In genomic region chr12:86867271-86868223, GRCm38 (mm10) we compare ENCODE assay signal across 8 mouse cellular contexts. TPM values are rescaled to one million over a fixed set of nuclear protein-coding genes. Genes with fewer than 3 reads are reported as not detected.
A peak's percentile ranks its signal among the peaks of the same experiment; 100 is the strongest.
DNase-seq lines count a peak whose midpoint lies in the region; ATAC-seq and TF ChIP-seq lines count a peak whose summit lies in the region.

No protein-coding gene starts in this region.

- no peak overlapping the region for H3K4me2 ChIP-seq in midbrain, postnatal 0 days (ENCODE audit: low read depth, low read length, poor library complexity, severe bottlenecking)
- no peak overlapping the region for H3K4me2 ChIP-seq in heart, embryonic 14.5 days (ENCODE audit: low read length)
- peak overlapping the region; percentile 17; the same call in 1 of the 2 replicates for H3K4me2 ChIP-seq in stomach, embryonic 15.5 days

- no peak for ATAC-seq in midbrain, postnatal 0 days (ENCODE audit: low FRiP score)
- ATAC-seq in heart, embryonic 14.5 days (ENCODE audit: insufficient number of reproducible peaks, insufficient read depth, low FRiP score, low read depth) = peak; percentile 51; the same call in 1 of the 2 replicates
- peak; percentile 78 for ATAC-seq in stomach, embryonic 15.5 days (ENCODE audit: insufficient read depth, low FRiP score, low read depth)

- H3K27ac ChIP-seq in midbrain, embryonic 10.5 days (replicated peaks) = peak overlapping the region; percentile 64; the same call in 1 of the 2 replicates
- no peak overlapping the region for H3K27ac ChIP-seq in midbrain, postnatal 0 days (ENCODE audit: low read depth, low read length)
- H3K27ac ChIP-seq in cortical plate, adult 2 months (ENCODE audit: insufficient read depth, low read length) = peak overlapping the region; percentile 54
- H3K27ac ChIP-seq in heart, embryonic 14.5 days (replicated peaks in 1 of 2; ENCODE audit: control insufficient read depth in 1 of 2, insufficient read depth in 1 of 2, low read depth in 2 of 2, low read length in 2 of 2) = peak overlapping the region; percentile 65 to 68
- peak overlapping the region; percentile 81 for H3K27ac ChIP-seq in stomach, embryonic 15.5 days

- no peak for TF ChIP-seq CTCF in midbrain, postnatal 0 days (IDR thresholded peaks at IDR 0.05)
- TF ChIP-seq CTCF in cortical plate, adult 2 months (IDR thresholded peaks at IDR 0.05; ENCODE audit: extremely low read depth, insufficient read depth, low read length) = no peak

- no peaks in the 10 kb centered on the region for H3K27me3 ChIP-seq in midbrain, embryonic 10.5 days (ENCODE audit: low read depth, poor library complexity, severe bottlenecking)
- no peaks in the 10 kb centered on the region for H3K27me3 ChIP-seq in midbrain, postnatal 0 days (ENCODE audit: insufficient read depth, low read length)
- no peaks in the 10 kb centered on the region for H3K27me3 ChIP-seq in heart, embryonic 14.5 days (ENCODE audit: control insufficient read depth, insufficient read depth, low read length)
- H3K27me3 ChIP-seq in stomach, embryonic 15.5 days (replicated peaks) = no peaks in the 10 kb centered on the region

- peaks cover 18% of the 10 kb centered on the region for H3K4me1 ChIP-seq in midbrain, embryonic 10.5 days
- no peaks in the 10 kb centered on the region; the same call in 1 of the 2 replicates for H3K4me1 ChIP-seq in midbrain, postnatal 0 days (ENCODE audit: insufficient read depth, low read length)
- H3K4me1 ChIP-seq in cortical plate, adult 2 months (ENCODE audit: control insufficient read depth, insufficient read depth, low read length) = 0 out of 2 replicates have a peak, but pooled peaks cover 2% of the 10 kb centered on the region
- H3K4me1 ChIP-seq in heart, embryonic 14.5 days (ENCODE audit: control insufficient read depth in 2 of 2, insufficient read depth in 2 of 2, low read length in 2 of 2) = peaks cover 19 to 24% of the 10 kb centered on the region in 2 experiments
- peaks cover 7% of the 10 kb centered on the region for H3K4me1 ChIP-seq in stomach, embryonic 15.5 days

- H3K4me3 ChIP-seq in midbrain, embryonic 10.5 days = no peak overlapping the region
- H3K4me3 ChIP-seq in midbrain, postnatal 0 days (ENCODE audit: low read depth, low read length) = no peak overlapping the region
- H3K4me3 ChIP-seq in cortical plate, adult 2 months (ENCODE audit: insufficient read depth, low read length) = no peak overlapping the region
- no peak overlapping the region for H3K4me3 ChIP-seq in heart, embryonic 14.5 days (ENCODE audit: control insufficient read depth in 1 of 2, insufficient read depth in 1 of 2, low read depth in 1 of 2, low read length in 2 of 2)
- H3K4me3 ChIP-seq in stomach, embryonic 15.5 days (replicated peaks) = no peak overlapping the region

- no peak for DNase-seq in midbrain, embryonic 10.5 days (ENCODE audit: low spot score)
- no peak for DNase-seq in midbrain, postnatal 0 days (ENCODE audit: low spot score)
- DNase-seq in kidney, postnatal 4 days = peak; percentile 62 to 80
- DNase-seq in right cerebral cortex, adult 2 months (ENCODE audit: low spot score in 2 of 2) = no peak
- no peak for DNase-seq in embryo, embryonic 10.5 days (ENCODE audit: low spot score)

- 51% methylated on average over 14 of the region's 14 CpGs for WGBS in midbrain, embryonic 10.5 days
- 42% methylated on average over 14 of the region's 14 CpGs for WGBS in midbrain, postnatal 0 days
- 35% methylated on average over 14 of the region's 14 CpGs for WGBS in heart, embryonic 14.5 days
- WGBS in stomach, embryonic 15.5 days = 38% methylated on average over 14 of the region's 14 CpGs

- TF ChIP-seq POLR2A in cortical plate, adult 2 months (IDR thresholded peaks at IDR 0.05; ENCODE audit: extremely low read depth, insufficient read depth, low read length) = no peak

- 0 out of 2 replicates have a peak, but pooled peaks cover 4% of the 10 kb centered on the region for H3K9me3 ChIP-seq in midbrain, embryonic 10.5 days (replicated peaks)
- H3K9me3 ChIP-seq in midbrain, postnatal 0 days (ENCODE audit: low read length) = no peaks in the 10 kb centered on the region
- 0 out of 2 replicates have a peak, but pooled peaks cover 5% of the 10 kb centered on the region for H3K9me3 ChIP-seq in heart, embryonic 14.5 days (ENCODE audit: control insufficient read depth, low read length)
- H3K9me3 ChIP-seq in stomach, embryonic 15.5 days = no peaks in the 10 kb centered on the region

- H3K9ac ChIP-seq in midbrain, postnatal 0 days (replicated peaks; ENCODE audit: low read length, poor library complexity, severe bottlenecking) = no peak overlapping the region
- H3K9ac ChIP-seq in heart, embryonic 14.5 days (ENCODE audit: low read length) = 0 out of 2 replicates have a peak overlapping the region, but pooled peaks have one; percentile 13
- no peak overlapping the region for H3K9ac ChIP-seq in stomach, embryonic 15.5 days

- no peaks in the 10 kb centered on the region for H3K36me3 ChIP-seq in midbrain, embryonic 10.5 days
- no peaks in the 10 kb centered on the region for H3K36me3 ChIP-seq in midbrain, postnatal 0 days (ENCODE audit: insufficient read depth, low read length)
- no peaks in the 10 kb centered on the region for H3K36me3 ChIP-seq in heart, embryonic 14.5 days (ENCODE audit: control insufficient read depth, insufficient read depth, low read length)
- H3K36me3 ChIP-seq in stomach, embryonic 15.5 days = no peaks in the 10 kb centered on the region

RNA-seq across cellular contexts. Expression of gene Irf2bpl, which starts 17.1 kb away (rescaled TPM):
- 28.6 and 39.6 TPM in 2 replicates for polyA plus RNA-seq in midbrain, embryonic 10.5 days (2016; fragmentation: Nextera tagmentation; extraction: Ambion mirVana)
- total RNA-seq in midbrain, postnatal 0 days (2014; rRNA removed) = 171 and 191 TPM in 2 replicates
- 74.2 and 86.2 TPM in 2 replicates for polyA plus RNA-seq in midbrain, postnatal 0 days (2015; fragmentation: Nextera tagmentation; extraction: Ambion mirVana)
- polyA plus RNA-seq in cortical plate, adult 2 months (2012; rRNA removed) = 35.7 and 37.1 TPM in 2 replicates
- 32.8 and 36.1 TPM in 2 replicates for polyA plus RNA-seq in heart, embryonic 14.5 days (2014; fragmentation: Nextera tagmentation; extraction: Ambion mirVana)
- 28.4 and 29.3 TPM in 2 replicates for polyA plus RNA-seq in stomach, embryonic 15.5 days (2015; fragmentation: Nextera tagmentation; extraction: Ambion mirVana)

Comparison
In these comparisons a context has a peak if more than half of its experiments do, and no peak if none do; other contexts are left out.
1. DNase-seq: peak in kidney, postnatal 4 days (2 of 2); none in midbrain, embryonic 10.5 days (single experiment), midbrain, postnatal 0 days (single experiment), right cerebral cortex, adult 2 months (0 of 2) and embryo, embryonic 10.5 days (single experiment).